Mouse (Mus musculus): Measurements from ENCODE around the gene Ryk. TPM values are rescaled to one million over a fixed set of nuclear protein-coding genes. Genes with fewer than 3 reads are reported as not detected.

Gene Ryk
- total RNA-seq, 2 experiments from 2014 or later = 35.6 to 40.0 TPM

DNA sequence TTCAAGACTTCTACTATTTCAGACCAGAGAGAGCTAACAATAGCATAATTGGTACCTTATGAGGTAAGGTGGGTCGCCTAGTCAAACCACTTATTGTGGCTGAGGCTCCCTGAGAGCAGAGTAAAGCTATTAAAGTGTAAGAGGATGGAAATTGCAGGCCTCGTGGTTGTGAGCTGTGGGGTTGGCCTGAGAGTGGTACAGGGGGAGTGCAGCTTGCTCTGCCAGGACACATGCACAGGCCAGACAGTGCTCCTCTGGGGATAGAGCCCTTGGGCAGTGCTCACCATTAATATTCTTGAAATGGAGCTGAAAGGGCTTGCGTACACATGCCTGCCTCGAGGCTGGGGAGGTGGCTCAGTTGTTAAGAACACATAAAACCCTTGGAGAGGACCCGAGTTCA is 23.6 kb downstream of the Ryk start:
- no peak for DNase-seq

DNA sequence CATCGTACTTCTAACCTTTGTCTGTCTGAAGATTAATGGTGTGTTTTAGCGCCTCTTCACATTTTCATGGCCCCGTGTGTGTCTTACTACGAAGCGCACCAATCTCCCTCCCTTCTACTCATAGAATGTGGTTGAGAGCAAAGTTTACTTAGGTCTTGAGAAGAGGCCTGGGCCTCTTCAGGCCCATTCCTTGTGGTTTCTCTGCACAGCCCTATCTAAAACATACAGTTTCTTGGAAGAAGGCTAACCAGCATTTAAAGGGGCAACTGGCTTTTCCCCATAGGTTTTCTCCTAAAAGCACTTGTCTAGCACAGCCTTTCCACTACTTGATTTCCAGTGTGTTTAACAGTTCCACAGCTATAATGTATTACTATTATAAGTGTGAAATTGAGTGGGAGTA is 24.7 kb downstream of the Ryk start:
- DNase-seq = no peak

DNA sequence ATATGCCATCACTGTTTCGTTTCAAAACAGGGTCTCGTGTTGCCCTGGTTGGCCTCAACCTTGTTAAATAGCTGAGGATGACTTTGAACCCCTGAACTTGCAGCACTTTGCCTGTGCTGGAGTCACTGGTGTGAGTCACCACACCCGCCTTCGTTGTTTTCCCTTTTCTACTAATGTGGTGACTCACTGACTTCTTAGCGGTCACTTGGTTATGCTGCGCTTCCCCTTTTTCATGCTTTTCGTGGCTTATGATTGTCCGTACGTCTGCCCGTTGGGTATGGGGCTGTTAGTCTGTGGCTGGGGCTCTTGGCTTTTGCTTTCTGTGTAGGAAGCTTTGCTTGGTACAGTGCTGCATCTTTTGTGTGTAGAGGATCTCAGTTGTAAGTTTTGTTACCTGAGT is 25.2 kb downstream of the Ryk start:
- no peak for DNase-seq

DNA sequence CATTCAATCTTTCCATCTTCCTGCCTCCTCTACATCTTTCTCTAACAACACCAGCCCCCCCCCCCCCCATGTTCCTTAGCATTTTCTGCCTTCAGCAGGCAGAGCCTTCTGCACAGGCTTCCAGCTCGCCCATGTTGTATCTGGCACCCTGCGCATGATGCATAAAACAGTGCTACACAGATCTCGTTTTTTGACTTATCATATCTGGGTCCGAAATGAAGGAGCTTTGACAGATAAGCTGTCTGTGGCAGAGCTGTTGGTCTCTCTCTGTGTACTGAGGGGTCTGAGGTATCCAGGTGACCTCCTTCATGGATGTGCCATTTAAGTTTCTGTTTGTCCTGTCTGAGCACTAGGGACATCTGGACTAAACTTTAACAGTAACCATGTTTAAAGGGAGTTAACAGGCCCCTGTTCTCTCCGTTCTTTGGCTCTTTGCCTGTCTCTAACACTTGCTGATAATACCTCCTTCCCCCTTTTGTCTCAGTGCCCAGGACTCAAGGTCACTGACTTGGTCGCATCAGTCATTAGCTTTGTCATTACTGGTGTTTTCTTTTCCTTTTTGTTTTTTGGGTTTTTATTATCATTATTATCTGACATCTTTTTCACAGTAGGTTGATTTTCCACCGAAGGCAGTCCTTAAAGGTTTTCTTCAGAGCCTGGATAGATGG is 26.2 kb downstream of the Ryk start:
- DNase-seq = peak; percentile 38 to 40

DNA sequence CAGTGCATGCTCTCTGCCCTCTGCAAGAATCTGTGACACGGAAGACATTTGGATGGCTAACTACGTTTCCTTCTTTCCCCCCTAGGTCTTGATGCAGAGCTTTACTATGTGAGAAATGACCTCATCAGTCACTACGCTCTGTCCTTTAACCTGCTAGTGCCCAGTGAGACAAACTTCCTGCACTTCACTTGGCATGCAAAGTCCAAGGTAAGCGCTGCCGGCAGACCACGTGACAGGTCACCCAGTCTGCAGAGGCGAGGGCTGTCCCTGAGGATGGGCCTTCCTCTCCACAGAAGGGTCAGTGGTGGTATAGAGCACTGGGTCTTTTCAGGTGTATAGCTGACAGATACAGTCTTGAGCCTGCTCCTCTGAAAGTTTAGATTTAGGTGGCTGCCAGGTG is 27.1 kb downstream of the Ryk start:
- DNase-seq = no peak

DNA sequence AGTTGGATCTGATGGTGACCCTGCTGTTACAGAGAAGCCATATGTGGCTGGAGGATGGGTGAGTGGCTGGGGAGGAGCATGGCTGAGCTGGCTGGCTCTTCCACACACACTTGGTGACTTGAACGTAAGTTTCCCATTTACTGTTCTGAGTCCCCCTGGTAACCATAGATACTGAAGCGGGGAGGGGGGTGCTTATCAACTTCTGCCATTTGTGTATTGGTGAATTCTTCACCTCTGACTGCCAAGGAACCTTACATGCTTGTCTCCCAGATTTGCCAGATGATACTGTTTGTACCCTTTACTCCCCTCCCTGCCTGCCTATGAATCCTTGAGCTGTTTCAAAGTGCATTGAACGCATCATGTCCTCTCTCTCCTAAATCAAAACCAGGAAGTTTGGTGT is 27.5 kb downstream of the Ryk start:
- no peak for DNase-seq

DNA sequence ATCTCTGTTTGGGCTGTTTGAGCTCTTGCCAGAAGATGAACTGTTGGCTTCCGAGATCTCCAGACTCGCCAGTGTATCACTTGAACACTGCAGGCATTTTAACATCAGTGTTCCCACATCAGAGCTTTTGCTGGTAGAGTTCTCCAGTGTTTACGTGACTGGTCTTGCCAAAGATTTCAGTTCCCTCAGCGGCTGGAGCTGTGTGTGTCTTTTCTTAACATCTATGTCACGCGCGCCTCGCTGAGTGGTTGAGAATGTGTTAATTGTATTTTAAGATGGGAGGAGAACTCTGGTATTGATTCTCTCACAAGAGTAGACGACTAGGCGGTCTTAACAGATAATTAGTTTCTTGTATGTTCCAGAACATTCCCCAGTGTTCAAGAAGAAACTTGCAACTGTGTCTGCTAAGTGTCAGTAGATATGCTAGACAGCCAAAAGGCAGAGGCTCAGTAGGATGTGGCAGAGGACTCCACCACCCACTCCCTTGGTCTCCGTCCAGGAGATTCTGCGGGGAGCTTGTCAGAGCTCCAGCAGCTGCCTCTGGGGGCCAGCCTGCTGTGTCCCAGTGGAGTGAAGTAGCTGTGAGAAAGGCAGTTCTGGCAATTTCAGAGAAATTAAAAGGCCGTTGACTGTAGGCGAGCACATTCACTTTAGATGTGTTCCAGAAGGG is 29.3 kb downstream of the Ryk start:
- DNase-seq = peak; percentile 84 to 89

DNA sequence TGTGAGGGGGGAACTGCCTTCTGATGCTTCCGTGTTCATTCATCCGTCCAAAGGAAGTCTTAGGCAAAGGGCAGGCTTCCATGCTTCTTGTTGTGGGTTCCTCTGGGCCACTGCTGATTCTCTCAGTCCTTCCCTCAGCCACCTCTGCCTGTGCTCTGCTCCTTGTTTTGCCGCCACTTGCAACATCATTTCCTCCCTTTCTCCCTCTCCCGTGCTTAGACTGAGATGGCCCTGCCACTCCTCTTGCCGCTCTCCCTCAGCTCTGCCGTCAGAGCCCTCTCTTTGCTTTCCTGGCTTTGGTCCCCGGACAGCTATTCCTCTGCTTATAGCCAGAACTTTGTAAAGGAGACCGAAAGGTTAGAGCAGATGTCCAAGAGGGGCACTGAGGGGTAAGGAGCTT is 30.2 kb downstream of the Ryk start:
- DNase-seq = no peak

DNA sequence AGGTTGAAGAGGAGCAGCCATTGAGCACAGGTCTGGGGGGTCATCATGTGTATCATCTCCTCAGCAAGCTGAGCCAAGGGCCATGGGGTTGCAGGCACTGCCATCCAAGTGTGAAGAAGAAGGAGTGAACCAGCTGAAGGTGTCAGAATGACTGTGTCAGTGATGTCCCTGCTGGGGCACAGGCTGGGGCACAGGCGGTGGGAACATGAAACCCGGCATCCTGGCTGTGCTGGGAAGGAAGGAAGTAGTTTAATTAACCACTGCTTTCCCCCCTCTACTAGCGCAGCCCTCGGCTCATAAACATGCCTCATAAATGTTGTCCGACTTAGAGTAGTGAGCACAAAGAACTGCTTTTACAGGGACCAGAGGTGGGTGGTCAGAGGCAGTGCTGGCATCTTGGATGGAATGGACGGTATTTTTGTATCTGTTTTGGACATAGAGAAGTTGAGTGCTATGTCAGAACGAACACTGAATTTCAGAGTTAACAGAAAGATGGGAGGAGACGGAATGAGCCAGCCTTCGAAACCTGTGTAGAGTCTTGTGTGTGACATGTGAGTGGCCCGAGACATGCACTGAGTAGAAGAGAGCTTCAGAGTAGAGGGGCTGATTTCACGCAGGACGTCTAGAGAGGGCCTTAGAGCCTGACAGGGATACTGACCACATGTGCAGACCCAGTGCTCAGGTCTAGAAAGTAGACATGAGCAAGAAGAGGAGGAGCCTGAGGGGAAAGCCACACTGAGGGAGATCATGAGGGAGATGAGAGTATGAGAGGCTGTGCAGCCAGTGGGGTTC is 31.4 kb downstream of the Ryk start:
- DNase-seq = no peak

DNA sequence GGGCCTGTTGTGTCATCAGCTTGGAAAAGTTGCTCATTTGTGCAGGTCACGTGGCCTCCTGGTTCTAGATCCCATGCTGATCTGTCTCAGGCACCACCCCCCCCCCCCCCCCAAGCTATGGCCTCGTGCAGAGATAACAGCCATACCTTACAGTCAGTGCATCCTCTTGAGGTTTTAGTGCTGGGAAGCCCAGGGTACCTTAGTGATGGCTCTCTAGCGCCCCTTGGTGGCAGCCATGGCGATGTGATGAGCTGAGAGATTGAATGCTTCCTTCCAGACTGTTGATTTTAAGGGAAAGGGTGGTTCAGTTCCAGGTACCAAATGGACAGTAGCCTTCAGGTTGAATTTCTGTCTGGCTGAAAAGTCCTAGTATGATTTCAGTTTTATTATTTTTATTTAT is 32.2 kb downstream of the Ryk start:
- DNase-seq = peak; percentile 73 to 87

DNA sequence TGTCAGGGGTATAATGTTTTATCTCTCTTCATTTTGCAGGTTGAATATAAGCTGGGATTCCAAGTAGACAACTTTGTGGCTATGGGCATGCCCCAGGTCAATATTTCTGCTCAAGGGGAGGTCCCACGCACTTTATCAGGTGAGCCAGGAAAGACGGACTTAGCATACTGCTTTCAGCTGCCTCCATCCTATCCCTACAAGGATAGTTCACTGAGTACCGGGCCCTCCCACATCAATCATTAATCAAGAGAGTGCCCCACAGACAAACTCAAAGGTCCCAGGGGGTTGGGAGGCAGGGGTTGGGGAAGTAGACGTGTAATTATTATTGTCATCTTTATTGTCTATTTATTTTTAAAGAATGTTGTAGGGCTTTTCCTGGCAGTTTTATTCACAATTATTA is 32.8 kb downstream of the Ryk start:
- no peak for DNase-seq

DNA sequence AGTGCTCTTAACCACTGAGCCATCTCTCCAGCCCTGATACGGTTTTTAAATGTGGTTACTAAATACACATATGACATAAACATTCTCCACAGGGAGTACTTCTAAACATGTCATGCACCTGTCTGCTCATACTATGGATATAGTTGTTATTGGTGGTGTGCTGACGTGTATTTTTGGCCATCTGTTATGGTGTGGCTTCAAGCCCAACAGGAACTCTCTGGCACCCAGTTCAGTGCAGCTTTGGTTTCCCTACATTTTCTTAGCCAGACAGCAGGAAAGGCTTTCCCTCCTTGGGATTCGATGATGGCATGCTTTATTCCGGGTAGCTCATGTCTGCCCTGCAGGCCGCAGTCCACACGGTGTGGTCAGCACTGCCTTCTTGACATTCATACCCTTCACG is 33.7 kb downstream of the Ryk start:
- DNase-seq = no peak

DNA sequence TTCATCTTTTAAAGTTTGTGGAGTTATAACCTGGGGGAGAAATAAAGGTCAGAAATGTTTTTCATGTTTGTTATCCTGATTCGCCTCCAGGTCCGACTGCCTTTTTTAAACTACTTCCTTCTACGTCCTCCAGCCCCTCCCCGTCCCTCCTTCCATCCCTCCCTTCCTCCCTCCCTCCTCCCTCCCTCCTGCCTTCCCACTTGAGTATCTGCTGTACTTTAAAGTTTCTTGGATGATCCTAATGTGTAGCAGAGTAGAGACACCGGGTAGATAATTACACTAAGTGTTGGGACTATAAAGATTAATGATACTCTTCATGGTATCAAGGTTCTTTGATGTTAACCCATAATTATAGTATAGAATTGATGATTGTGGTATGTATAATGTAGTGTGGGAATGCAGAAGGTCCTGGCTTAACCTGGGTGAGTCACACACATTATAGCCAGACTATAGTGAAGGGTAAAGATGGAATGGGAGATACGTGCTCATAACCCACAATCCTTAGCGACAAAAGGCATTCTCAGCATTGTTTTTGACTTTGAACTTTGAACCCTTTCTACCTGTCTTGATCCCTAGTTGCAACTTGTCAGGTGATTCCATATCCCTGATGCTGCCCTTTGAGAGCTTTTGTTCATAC is 41.5 kb downstream of the Ryk start:
- no peak for DNase-seq

DNA sequence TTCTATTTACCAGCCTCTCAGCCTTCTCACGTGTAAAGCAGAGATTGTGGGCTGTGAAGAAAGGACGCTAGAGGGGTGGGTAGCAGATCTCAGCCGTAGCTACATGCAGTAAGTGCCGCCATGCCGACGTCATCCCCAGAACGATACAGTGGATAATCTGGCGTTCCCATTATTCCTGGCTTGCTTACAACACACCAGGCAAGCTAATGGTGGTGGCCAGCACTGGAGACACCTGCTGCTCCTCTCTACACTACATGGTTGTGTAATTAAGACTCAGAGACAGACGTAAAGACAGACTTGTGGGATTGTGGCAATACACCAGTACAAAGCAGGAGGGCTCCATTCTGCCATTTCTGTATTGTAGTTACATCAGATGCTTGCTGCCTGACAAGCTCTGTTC is 43.2 kb downstream of the Ryk start:
- no peak for DNase-seq

DNA sequence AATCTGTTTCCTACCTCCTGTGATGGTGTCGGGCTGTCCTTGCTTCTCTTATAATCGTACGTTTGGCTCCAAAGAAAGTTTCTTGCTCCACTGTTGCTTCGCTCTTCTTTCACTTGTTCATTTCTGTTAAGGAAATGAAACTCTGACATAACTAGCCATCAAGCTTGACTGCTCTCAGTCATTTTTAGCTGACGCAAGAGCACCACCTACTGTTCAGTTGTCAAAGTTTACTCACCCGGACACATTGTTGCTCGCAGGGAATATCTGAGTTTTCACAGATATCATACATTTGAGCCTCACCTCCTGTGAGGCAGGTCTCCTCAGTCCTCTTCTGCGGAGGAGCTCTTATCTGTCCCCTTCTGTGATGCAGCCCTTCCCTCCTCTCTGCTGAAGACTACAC is 44.8 kb downstream of the Ryk start:
- peak; percentile 64 to 81 for DNase-seq

DNA sequence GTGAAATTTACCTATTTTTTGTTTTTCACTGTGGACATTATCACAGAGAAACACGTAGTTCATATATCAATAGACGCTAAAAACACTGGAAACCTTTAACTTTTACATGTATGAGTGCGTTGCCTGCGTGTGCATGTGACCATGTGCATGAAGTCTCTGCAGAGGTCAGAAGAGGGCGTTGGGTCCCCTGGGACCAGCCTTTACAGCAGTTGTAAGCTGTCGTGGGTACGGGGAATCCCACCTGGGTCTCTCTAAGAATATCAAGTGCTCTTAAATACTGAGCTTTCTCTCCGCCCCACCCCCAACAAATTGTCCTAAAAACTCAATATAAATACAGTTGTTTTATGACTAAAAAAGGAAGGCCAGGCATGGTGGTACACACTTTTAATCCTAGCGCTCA is 50.0 kb downstream of the Ryk start:
- DNase-seq = no peak

DNA sequence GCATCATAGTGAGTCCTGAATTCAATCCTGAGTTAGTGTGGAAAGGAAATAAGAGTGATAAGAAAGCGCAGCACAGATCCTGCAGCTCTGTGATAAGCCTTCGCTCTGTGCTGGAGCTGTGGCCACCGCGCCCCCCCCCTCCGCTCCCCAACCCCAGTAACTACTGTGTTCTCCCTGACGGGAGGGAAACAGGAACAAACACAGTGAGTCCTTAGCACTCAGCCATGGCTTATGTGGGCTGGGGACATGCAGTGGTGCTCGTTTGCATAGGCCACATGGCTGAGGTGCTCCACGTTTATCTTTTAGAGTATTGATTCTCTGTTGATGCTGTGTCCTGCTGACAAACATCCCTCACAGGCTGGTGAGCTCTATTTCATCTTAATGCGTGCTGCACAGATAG is 55.4 kb downstream of the Ryk start:
- DNase-seq = no peak

DNA sequence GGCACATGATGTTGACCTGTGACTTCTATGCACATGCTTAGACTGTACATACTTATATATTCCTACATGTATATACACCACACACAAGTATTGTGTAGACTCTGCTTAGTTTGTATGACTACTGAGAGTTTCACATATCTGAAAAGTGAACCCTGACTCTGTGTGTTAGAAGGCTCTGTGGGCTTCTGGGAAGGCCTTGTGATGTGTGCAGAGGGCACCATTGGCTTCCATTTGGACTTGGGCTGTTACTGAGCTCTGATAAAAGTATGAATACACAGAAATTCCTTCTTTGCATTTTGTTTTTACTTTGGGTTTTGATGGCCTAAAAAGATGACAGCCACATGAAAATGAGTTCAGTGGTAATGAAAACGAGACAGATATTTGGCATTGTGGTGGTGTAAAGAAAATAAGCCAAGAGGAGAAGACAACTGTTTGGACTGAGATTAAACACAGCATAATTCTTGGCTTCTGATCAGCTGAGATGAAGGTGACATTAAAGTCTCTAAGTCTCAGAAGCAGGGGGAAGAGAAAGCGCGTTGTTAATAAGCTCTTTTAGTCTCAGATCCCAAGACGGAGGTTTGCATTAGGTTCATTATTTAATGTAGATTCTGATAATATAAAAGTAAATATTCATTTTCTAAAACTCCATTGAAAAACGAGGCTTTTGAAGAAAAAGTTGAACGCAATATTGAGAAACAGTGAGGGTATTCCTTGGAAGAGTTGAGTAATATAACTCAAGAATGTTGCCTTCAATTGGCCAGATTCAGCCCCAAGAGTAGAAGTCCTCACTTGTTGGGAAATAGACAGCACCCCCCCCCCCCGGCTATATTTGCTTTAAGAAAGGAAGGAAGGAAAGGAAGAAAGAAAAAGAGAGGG is 58.0 kb downstream of the Ryk start:
- DNase-seq = no peak

DNA sequence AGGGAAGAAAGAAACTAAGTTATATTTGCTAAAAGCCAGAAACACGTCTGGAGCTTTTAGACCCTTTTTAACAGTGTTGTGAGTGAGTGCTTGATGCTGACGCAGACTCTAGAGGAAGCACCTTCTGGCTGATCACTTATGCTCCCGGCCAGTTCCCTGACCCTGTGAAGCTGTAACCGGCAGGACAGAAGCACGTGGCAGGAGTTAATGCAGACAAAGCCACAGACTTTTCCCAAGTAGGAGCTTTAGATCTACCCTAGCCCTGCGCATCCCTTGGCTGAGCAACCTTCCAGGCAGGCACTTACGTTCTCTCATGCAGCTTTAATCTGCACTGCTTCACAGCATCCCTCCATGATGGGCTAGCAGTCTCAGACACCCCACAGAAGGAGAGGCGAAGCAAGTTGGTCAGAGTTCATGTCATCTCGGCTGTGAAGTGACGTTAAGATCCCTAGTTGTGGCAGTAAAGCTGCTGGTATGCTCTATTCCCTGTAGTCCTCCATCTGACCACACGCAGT is 58.7 kb downstream of the Ryk start:
- DNase-seq = no peak

DNA sequence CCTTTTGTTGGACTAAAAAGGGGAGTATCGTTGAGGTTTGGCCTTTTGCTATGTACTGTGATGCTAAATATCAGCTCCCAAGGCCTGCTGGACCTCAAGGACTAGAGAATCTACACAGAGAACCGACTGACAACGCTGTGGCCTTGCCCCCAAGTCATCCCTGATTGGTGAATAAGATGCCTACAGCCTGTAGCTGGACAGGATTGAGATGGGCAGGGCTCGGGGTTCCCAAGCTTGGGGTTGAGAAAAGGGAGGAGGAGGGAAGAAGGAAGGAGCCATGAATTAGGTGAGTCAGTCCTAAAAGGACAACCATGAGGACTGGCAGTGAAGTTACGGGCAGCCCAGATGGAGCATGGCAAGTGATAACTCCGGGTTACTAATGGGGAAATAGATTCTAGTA is 65.2 kb downstream of the Ryk start:
- no peak for DNase-seq

DNA sequence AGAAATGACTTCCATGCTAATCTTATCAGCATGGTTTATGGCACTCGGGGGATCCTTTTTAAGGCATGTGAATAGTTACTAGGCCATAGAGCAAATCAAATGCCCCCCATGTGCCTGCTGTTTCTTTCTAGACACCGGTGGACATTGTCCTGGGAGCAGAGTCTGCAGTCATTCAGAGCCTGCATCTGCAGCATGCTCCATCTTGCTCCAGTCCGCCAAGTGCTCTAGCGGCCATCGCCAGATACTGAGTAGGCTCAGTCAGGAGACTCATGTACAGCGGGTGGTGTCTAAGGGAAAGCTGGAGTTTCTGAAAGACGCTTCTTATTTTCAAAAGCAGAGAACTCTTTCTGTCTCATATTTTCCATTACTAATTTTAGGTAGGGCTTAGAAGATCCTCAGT is 67.6 kb downstream of the Ryk start:
- DNase-seq = no peak

DNA sequence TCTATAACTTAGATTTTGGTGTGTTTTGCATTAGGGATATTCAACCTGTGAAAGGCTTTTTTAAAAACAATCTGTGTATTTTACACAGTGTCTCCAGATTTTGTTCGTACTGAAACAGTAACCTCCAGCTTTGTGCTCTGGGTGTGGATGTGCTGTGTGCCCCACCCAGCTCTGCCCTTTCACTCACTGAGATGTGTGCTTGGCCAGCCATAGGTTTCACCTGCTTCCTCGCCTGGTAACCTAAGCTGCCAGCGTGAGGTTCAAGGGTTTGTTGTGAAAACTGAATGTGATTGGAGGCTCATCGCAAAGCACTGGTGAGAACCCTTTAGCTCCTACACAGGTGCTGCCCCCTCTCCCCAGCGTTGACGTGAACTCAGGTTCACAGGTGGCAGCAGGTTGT is 70.2 kb downstream of the Ryk start:
- DNase-seq = no peak
